Mouse (Mus musculus): ENCODE data around the gene Mlst8. TPM values are rescaled to one million over a fixed set of nuclear protein-coding genes. Genes with fewer than 3 reads are reported as not detected.

Gene Mlst8
- polyA plus RNA-seq, 1 experiment from 2014 or later, result 35.4 TPM

- Histone ChIP-seq H3K9ac (peak overlapping the region; percentile 15; the same call in 1 of the 2 replicates), H3K4me2 (peak overlapping the region; percentile 12; the same call in 1 of the 2 replicates), H3K27ac (replicated peaks) (peak overlapping the region; percentile 74), H3K4me1 (replicated peaks) (peaks cover 31% of the 10 kb centered on the region), H3K9me3 (no peaks in the 10 kb centered on the region), H3K36me3 (no peaks in the 10 kb centered on the region), H3K27me3 (no peaks in the 10 kb centered on the region), H3K4me3 (no peak overlapping the region)
- WGBS, result 42% methylated on average over 11 of the region's 11 CpGs
- ATAC-seq (ENCODE audit: low FRiP score, low read depth), result no peak
Observed at GRCm38 (mm10) chr17:24485090-24485860, 6.4 kb upstream of the Mlst8 start.

GRCm38 (mm10) chr17:24483495-24483894, 4.6 kb upstream of the Mlst8 start:
- ATAC-seq (ENCODE audit: low FRiP score, low read depth), result no peak
- no peak overlapping the region for H3K9ac ChIP-seq
- H3K4me3 ChIP-seq, result no peak overlapping the region
- H3K27me3 ChIP-seq, result no peaks in the 10 kb centered on the region
- H3K4me1 ChIP-seq (replicated peaks), result peaks cover 26% of the 10 kb centered on the region
- no peaks in the 10 kb centered on the region for H3K36me3 ChIP-seq
- no peak overlapping the region for H3K4me2 ChIP-seq
- no peaks in the 10 kb centered on the region for H3K9me3 ChIP-seq
- no peak overlapping the region for H3K27ac ChIP-seq (replicated peaks)
- 64% methylated on average over 3 of the region's 3 CpGs for WGBS

- 95% methylated on average over 20 of the region's 20 CpGs for WGBS
- H3K4me1 ChIP-seq (replicated peaks), result peaks cover 26% of the 10 kb centered on the region
Observed at GRCm38 (mm10) chr17:24481027-24481815, 2.3 kb upstream of the Mlst8 start.

GRCm38 (mm10) chr17:24480201-24480826, 1.4 kb upstream of the Mlst8 start:
- WGBS, result 40% methylated on average over 3 of the region's 3 CpGs
- Histone ChIP-seq H3K9me3 (no peaks in the 10 kb centered on the region), H3K9ac (no peak overlapping the region), H3K4me1 (replicated peaks) (peaks cover 20% of the 10 kb centered on the region), H3K4me2 (no peak overlapping the region), H3K27ac (replicated peaks) (no peak overlapping the region), H3K4me3 (no peak overlapping the region), H3K27me3 (no peaks in the 10 kb centered on the region), H3K36me3 (peaks cover 17% of the 10 kb centered on the region)
- ATAC-seq (ENCODE audit: low FRiP score, low read depth), result no peak

More at GRCm38 (mm10) chr17:24481027-24481815, 2.3 kb upstream of the Mlst8 start:
- no peak overlapping the region for H3K4me3 ChIP-seq
- H3K27me3 ChIP-seq, result no peaks in the 10 kb centered on the region
- no peak overlapping the region for H3K4me2 ChIP-seq
- peaks cover 7% of the 10 kb centered on the region; the same call in 1 of the 2 replicates for H3K36me3 ChIP-seq
- no peak overlapping the region for H3K27ac ChIP-seq (replicated peaks)
- H3K9ac ChIP-seq, result no peak overlapping the region
- no peaks in the 10 kb centered on the region for H3K9me3 ChIP-seq
- ATAC-seq (ENCODE audit: low FRiP score, low read depth), result no peak

GRCm38 (mm10) chr17:24479431-24479830, 553 bp upstream of the Mlst8 start:
- no peak for ATAC-seq (ENCODE audit: low FRiP score, low read depth)
- Histone ChIP-seq H3K36me3 (peaks cover 24% of the 10 kb centered on the region), H3K9ac (no peak overlapping the region), H3K4me3 (peak overlapping the region; percentile 86), H3K4me2 (peak overlapping the region; percentile 58), H3K4me1 (replicated peaks) (peaks cover 22% of the 10 kb centered on the region), H3K27me3 (no peaks in the 10 kb centered on the region), H3K27ac (replicated peaks) (peak overlapping the region; percentile 66), H3K9me3 (no peaks in the 10 kb centered on the region)
- WGBS, result 29% methylated on average over 1 of the region's 1 CpGs

- peak overlapping the region; percentile 99; the same call in 1 of the 2 replicates for H3K27ac ChIP-seq (replicated peaks)
- ATAC-seq (ENCODE audit: low FRiP score, low read depth), result peak; percentile 21; the same call in 1 of the 2 replicates
- peak overlapping the region; percentile 86 for H3K9ac ChIP-seq
- H3K27me3 ChIP-seq, result no peaks in the 10 kb centered on the region
- no peaks in the 10 kb centered on the region for H3K9me3 ChIP-seq
- H3K4me2 ChIP-seq, result peak overlapping the region; percentile 58
- peaks cover 30% of the 10 kb centered on the region for H3K36me3 ChIP-seq
- peaks cover 30% of the 10 kb centered on the region for H3K4me1 ChIP-seq (replicated peaks)
- WGBS, result 48% methylated on average over 11 of the region's 11 CpGs
- peak overlapping the region; percentile 86 for H3K4me3 ChIP-seq
Observed at GRCm38 (mm10) chr17:24477985-24478600, 785 bp downstream of the Mlst8 start.

GRCm38 (mm10) chr17:24477053-24477984, 1.6 kb downstream of the Mlst8 start:
- WGBS, result 92% methylated on average over 20 of the region's 20 CpGs
- Histone ChIP-seq H3K4me3 (peak overlapping the region; percentile 86; the same call in 1 of the 2 replicates), H3K9me3 (no peaks in the 10 kb centered on the region), H3K9ac (peak overlapping the region; percentile 86; the same call in 1 of the 2 replicates), H3K27me3 (no peaks in the 10 kb centered on the region), H3K27ac (replicated peaks) (no peak overlapping the region), H3K4me1 (replicated peaks) (peaks cover 38% of the 10 kb centered on the region), H3K36me3 (peaks cover 30% of the 10 kb centered on the region), H3K4me2 (peak overlapping the region; percentile 58)
- no peak for ATAC-seq (ENCODE audit: low FRiP score, low read depth)

GRCm38 (mm10) chr17:24476022-24476776, 2.7 kb downstream of the Mlst8 start:
- Histone ChIP-seq H3K4me1 (replicated peaks) (peaks cover 49% of the 10 kb centered on the region), H3K36me3 (peaks cover 30% of the 10 kb centered on the region), H3K27me3 (no peaks in the 10 kb centered on the region), H3K4me2 (no peak overlapping the region), H3K27ac (replicated peaks) (no peak overlapping the region), H3K9ac (no peak overlapping the region), H3K4me3 (no peak overlapping the region), H3K9me3 (no peaks in the 10 kb centered on the region)
- no peak for ATAC-seq (ENCODE audit: low FRiP score, low read depth)
- WGBS, result 92% methylated on average over 10 of the region's 10 CpGs

- WGBS, result 93% methylated on average over 6 of the region's 6 CpGs
- no peak for ATAC-seq (ENCODE audit: low FRiP score, low read depth)
- peaks cover 30% of the 10 kb centered on the region for H3K36me3 ChIP-seq
Observed at GRCm38 (mm10) chr17:24475586-24475985, 3.3 kb downstream of the Mlst8 start.

GRCm38 (mm10) chr17:24474557-24474956, 4.3 kb downstream of the Mlst8 start:
- peaks cover 45% of the 10 kb centered on the region for H3K4me1 ChIP-seq (replicated peaks)
- no peaks in the 10 kb centered on the region for H3K27me3 ChIP-seq
- WGBS, result 77% methylated on average over 5 of the region's 5 CpGs
- no peak for ATAC-seq (ENCODE audit: low FRiP score, low read depth)
- H3K4me3 ChIP-seq, result no peak overlapping the region
- H3K9me3 ChIP-seq, result no peaks in the 10 kb centered on the region
- H3K9ac ChIP-seq, result no peak overlapping the region
- H3K27ac ChIP-seq (replicated peaks), result no peak overlapping the region
- H3K4me2 ChIP-seq, result no peak overlapping the region
- peaks cover 30% of the 10 kb centered on the region for H3K36me3 ChIP-seq

More at GRCm38 (mm10) chr17:24475586-24475985, 3.3 kb downstream of the Mlst8 start:
- no peak overlapping the region for H3K27ac ChIP-seq (replicated peaks)
- no peaks in the 10 kb centered on the region for H3K9me3 ChIP-seq
- H3K27me3 ChIP-seq, result no peaks in the 10 kb centered on the region
- no peak overlapping the region for H3K9ac ChIP-seq
- no peak overlapping the region for H3K4me2 ChIP-seq
- H3K4me3 ChIP-seq, result no peak overlapping the region
- H3K4me1 ChIP-seq (replicated peaks), result peaks cover 54% of the 10 kb centered on the region
